Mouse (Mus musculus): ENCODE results near the gene Tmprss3. TPM values are rescaled to one million over a fixed set of nuclear protein-coding genes. Genes with fewer than 3 reads are reported as not detected.

Tmprss3 gene
- polyA plus RNA-seq, 2 experiments from 2014 or later, result 1.5 to 2.1 TPM

DNA sequence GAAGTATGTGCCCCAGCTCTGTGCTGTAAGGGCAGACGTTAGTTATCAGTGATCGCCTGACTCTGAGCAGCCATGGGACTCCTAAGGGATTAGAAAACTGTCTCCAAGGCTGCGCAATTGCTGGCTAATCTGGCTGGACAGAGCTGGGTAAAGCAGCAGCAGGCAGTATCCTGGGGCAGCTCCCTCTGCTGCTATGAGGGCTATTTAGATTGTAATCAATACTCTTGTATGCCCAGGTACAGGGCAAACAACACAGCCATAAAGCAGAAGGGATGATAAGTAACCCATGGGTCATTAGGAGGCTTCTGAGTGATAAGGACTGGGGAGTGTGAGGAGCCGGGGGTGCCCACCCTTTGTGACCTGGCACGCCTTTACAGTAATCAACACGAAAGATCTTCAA lies 63.9 kb downstream of the Tmprss3 start:
- no peak for ATAC-seq

DNA sequence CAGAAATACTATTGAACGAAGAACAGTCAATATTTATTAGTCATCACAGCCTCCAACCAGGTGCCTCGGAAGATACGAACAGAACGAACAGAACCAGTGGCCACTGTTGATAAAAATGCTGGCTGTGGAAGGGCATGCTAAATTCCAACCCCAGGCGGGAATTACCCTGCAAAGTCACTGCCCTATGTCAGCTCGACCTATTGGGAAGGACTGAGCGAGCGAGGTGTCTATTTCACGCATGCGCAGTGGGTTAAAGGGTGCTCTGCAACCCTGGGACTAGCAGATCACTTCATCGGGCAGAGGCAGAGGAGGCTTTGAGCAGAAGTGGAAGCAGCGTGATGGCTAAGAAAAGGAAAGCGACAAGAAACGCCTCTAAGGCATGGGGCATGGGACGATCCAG lies 65.0 kb downstream of the Tmprss3 start:
- ATAC-seq, result no peak

DNA sequence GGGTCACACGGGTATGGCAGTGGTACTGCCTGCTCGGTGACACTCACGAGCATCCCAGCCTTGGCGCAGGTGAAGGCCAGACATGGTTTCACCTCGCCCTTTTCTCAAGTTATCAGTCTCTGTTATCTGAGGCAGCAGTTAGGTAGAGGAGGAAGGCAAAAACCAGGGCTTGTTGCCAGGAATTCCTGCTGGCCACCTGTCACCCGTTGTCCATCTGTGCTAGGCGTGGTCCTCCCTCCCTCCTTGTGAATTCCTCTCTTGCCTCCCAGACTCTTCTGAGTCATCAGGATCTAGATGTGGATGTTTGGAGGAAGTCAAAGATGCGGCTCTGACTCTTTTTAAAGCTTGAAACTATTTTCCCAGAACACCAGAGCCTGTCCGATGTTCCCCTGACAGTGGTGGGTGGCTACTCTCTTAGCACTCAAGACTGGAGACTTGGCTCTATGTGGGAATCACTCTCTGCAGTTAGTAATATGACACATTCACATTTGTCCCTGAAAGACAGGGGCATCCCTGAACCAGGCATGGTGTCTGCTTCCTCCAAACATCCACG lies 67.4 kb downstream of the Tmprss3 start:
- no peak for ATAC-seq

DNA sequence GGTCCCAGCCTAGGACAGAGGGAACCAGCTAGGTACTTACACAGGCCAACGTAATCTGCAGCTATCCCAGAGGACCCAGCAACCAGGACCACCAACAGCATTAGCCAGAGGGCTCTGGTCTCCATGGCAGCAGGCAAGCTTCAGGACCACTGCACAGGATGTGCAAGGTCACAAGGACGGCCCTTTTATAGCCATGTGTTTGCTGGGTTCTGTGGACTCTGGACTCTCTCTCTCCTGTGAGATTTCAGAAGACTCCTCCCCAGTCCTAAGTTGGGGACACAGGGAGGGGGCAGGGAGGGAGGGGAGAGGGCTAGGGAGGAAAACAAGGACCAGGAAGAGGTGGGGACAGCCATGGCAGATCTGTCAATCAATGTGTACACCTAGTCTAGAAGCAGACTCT lies 69.3 kb downstream of the Tmprss3 start, which contains the start of gene Tff3:
TSS of gene Tff3 (minus strand) at position 195 of the 400 bp plus-strand sequence.
- ATAC-seq, result no peak

Other genes starting within 250 kb of the Tmprss3 start
- not detected for gene Umodl1, start 244.3 kb downstream of the Tmprss3 start, polyA plus RNA-seq (2017; shearing (Covaris generic))
- 100 to 1,000 TPM; 104 to 116 TPM for gene Abcg1, start 141.3 kb downstream of the Tmprss3 start, polyA plus RNA-seq (2017; shearing (Covaris generic))
- gene Tff3, start 69.3 kb downstream of the Tmprss3 start, polyA plus RNA-seq (2017; shearing (Covaris generic)), result not detected
- not detected for gene Tff2, start 54.7 kb downstream of the Tmprss3 start, polyA plus RNA-seq (2017; shearing (Covaris generic))
- under 1 TPM in 1 of 2 experiments, not detected in 1; 0.89 TPM for gene Tff1, start 33.7 kb downstream of the Tmprss3 start, polyA plus RNA-seq (2017; shearing (Covaris generic))
- 100 to 1,000 TPM; 235 to 244 TPM for gene Ubash3a, start 8.9 kb upstream of the Tmprss3 start, polyA plus RNA-seq (2017; shearing (Covaris generic))
- 1 to 10 TPM in 1 of 2 experiments, under 1 TPM in 1; 0.86 to 2.7 TPM for gene Rsph1, start 78.4 kb upstream of the Tmprss3 start, polyA plus RNA-seq (2017; shearing (Covaris generic))
- gene Slc37a1, start 87.8 kb upstream of the Tmprss3 start, polyA plus RNA-seq (2017; shearing (Covaris generic)), result 10 to 100 TPM; 20.5 to 26.2 TPM
- gene Pde9a, start 187.2 kb upstream of the Tmprss3 start, polyA plus RNA-seq (2017; shearing (Covaris generic)), result 1 to 10 TPM in 1 of 2 experiments, not detected in 1; 1.4 TPM